In the genomic region with DNA sequence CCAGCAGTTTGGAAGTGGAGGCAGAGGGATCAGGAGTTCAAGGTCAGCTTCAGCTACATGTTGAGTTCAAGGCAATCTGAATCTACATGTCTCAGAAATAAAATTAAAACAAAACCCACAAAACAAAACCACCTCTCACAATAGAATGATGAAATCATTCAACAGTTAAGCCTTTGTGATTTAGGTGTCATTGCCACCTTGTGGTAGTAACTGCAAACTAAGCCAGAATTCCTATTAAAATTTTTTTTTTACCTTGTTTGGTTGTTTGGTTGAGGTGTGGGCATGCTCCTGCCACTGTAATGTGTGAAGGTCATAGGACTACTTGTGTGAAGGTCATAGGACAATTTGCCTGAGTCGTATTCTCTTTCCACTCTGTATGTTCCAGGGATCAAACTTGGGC, we compare ENCODE assay signal across 10 mouse cellular contexts. TPM values are rescaled to one million over a fixed set of nuclear protein-coding genes. Genes with fewer than 3 reads are reported as not detected.
DNase-seq lines count a peak whose midpoint lies in the region; ATAC-seq and TF ChIP-seq lines count a peak whose summit lies in the region.
"Had no signal": no experiment of that assay in that cellular context is flagged by ENCODE, and none has a peak within 500 bp of the region (broad histone marks: within the 10 kb centered on the region; RNA-seq: fewer than 3 reads in every experiment).

No protein-coding gene starts in this region.

- no peak overlapping the region for H3K27ac ChIP-seq in heart, embryonic 12.5 days (ENCODE audit: poor library complexity, severe bottlenecking)
- no peak overlapping the region for H3K27ac ChIP-seq in midbrain, postnatal 0 days (ENCODE audit: low read depth, low read length)
- no peak overlapping the region for H3K27ac ChIP-seq in midbrain, embryonic 10.5 days (replicated peaks)
- H3K27ac ChIP-seq: lung, embryonic 15.5 days had no signal

- no peaks in the 10 kb centered on the region for H3K27me3 ChIP-seq in heart, embryonic 12.5 days (replicated peaks)
- H3K27me3 ChIP-seq in midbrain, postnatal 0 days (ENCODE audit: insufficient read depth, low read length), result no peaks in the 10 kb centered on the region
- H3K27me3 ChIP-seq in midbrain, embryonic 10.5 days (ENCODE audit: low read depth, poor library complexity, severe bottlenecking), result no peaks in the 10 kb centered on the region
- H3K27me3 ChIP-seq: lung, embryonic 15.5 days had no signal

- no peaks in the 10 kb centered on the region for H3K36me3 ChIP-seq in heart, embryonic 12.5 days
- H3K36me3 ChIP-seq in midbrain, postnatal 0 days (ENCODE audit: insufficient read depth, low read length), result no peaks in the 10 kb centered on the region
- no peaks in the 10 kb centered on the region for H3K36me3 ChIP-seq in midbrain, embryonic 10.5 days
- H3K36me3 ChIP-seq: lung, embryonic 15.5 days had no signal

- H3K4me2 ChIP-seq in heart, embryonic 12.5 days, result no peak overlapping the region
- H3K4me2 ChIP-seq in midbrain, postnatal 0 days (ENCODE audit: low read depth, low read length, poor library complexity, severe bottlenecking), result no peak overlapping the region
- H3K4me2 ChIP-seq: lung, embryonic 15.5 days had no signal

- peak; percentile 78 for TF ChIP-seq CTCF in midbrain, postnatal 0 days (IDR thresholded peaks at IDR 0.05)

- H3K9ac ChIP-seq in heart, embryonic 12.5 days, result no peak overlapping the region
- no peak overlapping the region for H3K9ac ChIP-seq in midbrain, postnatal 0 days (replicated peaks; ENCODE audit: low read length, poor library complexity, severe bottlenecking)
- H3K9ac ChIP-seq: lung, embryonic 15.5 days had no signal

- WGBS in heart, embryonic 12.5 days, result 31% methylated on average over 1 of the region's 1 CpGs
- WGBS in midbrain, postnatal 0 days, result 56% methylated on average over 1 of the region's 1 CpGs
- 59% methylated on average over 1 of the region's 1 CpGs for WGBS in midbrain, embryonic 10.5 days

- peak; percentile 22 to 54 for DNase-seq in heart, adult 18-20 months
- DNase-seq in midbrain, postnatal 0 days (ENCODE audit: low spot score), result peak; percentile 67
- DNase-seq in midbrain, embryonic 10.5 days (ENCODE audit: low spot score), result no peak
- DNase-seq in embryo, embryonic 9.5 days (ENCODE audit: extremely low spot score), result peak; percentile 8
- DNase-seq in thymus, postnatal 25 days, result peak; percentile 6
- DNase-seq in adrenal gland, postnatal 4 days (ENCODE audit: low spot score in 2 of 2), result no peak
- no peak for DNase-seq in right cerebral cortex, postnatal 4 days

- no peak for ATAC-seq in heart, embryonic 12.5 days (ENCODE audit: insufficient number of reproducible peaks, low FRiP score)
- 0 out of 2 replicates have a peak, but pooled peaks have one; percentile 47 for ATAC-seq in midbrain, postnatal 0 days (ENCODE audit: low FRiP score)

- no peak overlapping the region for H3K4me3 ChIP-seq in heart, embryonic 12.5 days
- H3K4me3 ChIP-seq in midbrain, postnatal 0 days (ENCODE audit: low read depth, low read length), result no peak overlapping the region
- no peak overlapping the region for H3K4me3 ChIP-seq in midbrain, embryonic 10.5 days
- H3K4me3 ChIP-seq: lung, embryonic 15.5 days had no signal

- peaks cover 7% of the 10 kb centered on the region; the same call in 1 of the 2 replicates for H3K4me1 ChIP-seq in heart, embryonic 12.5 days (replicated peaks)
- H3K4me1 ChIP-seq in midbrain, postnatal 0 days (ENCODE audit: insufficient read depth, low read length), result no peaks in the 10 kb centered on the region
- H3K4me1 ChIP-seq in midbrain, embryonic 10.5 days, result no peaks in the 10 kb centered on the region

- H3K9me3 ChIP-seq in heart, embryonic 12.5 days (replicated peaks), result no peaks in the 10 kb centered on the region
- H3K9me3 ChIP-seq in midbrain, postnatal 0 days (ENCODE audit: low read length), result no peaks in the 10 kb centered on the region
- H3K9me3 ChIP-seq in midbrain, embryonic 10.5 days (replicated peaks), result no peaks in the 10 kb centered on the region
- H3K9me3 ChIP-seq: lung, embryonic 15.5 days had no signal

RNA-seq across cellular contexts. Expression of a gene that starts 13.6 kb away (rescaled TPM):
- total RNA-seq in heart, adult 18-20 months (2021), result not detected
- 8.9 and 10.4 TPM in 2 replicates for polyA plus RNA-seq in heart, embryonic 12.5 days (2016; fragmentation: Nextera tagmentation; extraction: Ambion mirVana)
- not detected in 2 replicates for total RNA-seq in midbrain, postnatal 0 days (2014; rRNA removed)
- not detected in 2 replicates for polyA plus RNA-seq in midbrain, postnatal 0 days (2015; fragmentation: Nextera tagmentation; extraction: Ambion mirVana)
- polyA plus RNA-seq in midbrain, embryonic 10.5 days (2016; fragmentation: Nextera tagmentation; extraction: Ambion mirVana), result not detected in 2 replicates
- 10 to 100 TPM; 14.6 to 17.7 TPM for total RNA-seq in adrenal gland, postnatal 4 days (2021)
- polyA plus RNA-seq: stomach, embryonic 14.5 days had no signal

RNA-seq across cellular contexts. Expression of a gene that starts 41.8 kb away (rescaled TPM):
- total RNA-seq in heart, adult 18-20 months (2021), result 100 to 1,000 TPM; 273 to 283 TPM
- 206 and 214 TPM in 2 replicates for polyA plus RNA-seq in heart, embryonic 12.5 days (2016; fragmentation: Nextera tagmentation; extraction: Ambion mirVana)
- total RNA-seq in midbrain, postnatal 0 days (2014; rRNA removed), result 92.3 and 114 TPM in 2 replicates
- polyA plus RNA-seq in midbrain, postnatal 0 days (2015; fragmentation: Nextera tagmentation; extraction: Ambion mirVana), result 163 and 170 TPM in 2 replicates
- 189 and 193 TPM in 2 replicates for polyA plus RNA-seq in midbrain, embryonic 10.5 days (2016; fragmentation: Nextera tagmentation; extraction: Ambion mirVana)
- total RNA-seq in adrenal gland, postnatal 4 days (2021), result 100 to 1,000 TPM; 225 to 228 TPM

RNA-seq across cellular contexts. Expression of a gene that starts 41.9 kb away (rescaled TPM):
- total RNA-seq in heart, adult 18-20 months (2021), result 10 to 100 TPM; 37.4 to 38.6 TPM
- polyA plus RNA-seq in heart, embryonic 12.5 days (2016; fragmentation: Nextera tagmentation; extraction: Ambion mirVana), result 76.2 and 79.4 TPM in 2 replicates
- 65.2 and 66.9 TPM in 2 replicates for total RNA-seq in midbrain, postnatal 0 days (2014; rRNA removed)
- polyA plus RNA-seq in midbrain, postnatal 0 days (2015; fragmentation: Nextera tagmentation; extraction: Ambion mirVana), result 131 and 137 TPM in 2 replicates
- polyA plus RNA-seq in midbrain, embryonic 10.5 days (2016; fragmentation: Nextera tagmentation; extraction: Ambion mirVana), result 99.4 and 118 TPM in 2 replicates
- total RNA-seq in adrenal gland, postnatal 4 days (2021), result 10 to 100 TPM; 69.0 to 76.8 TPM

RNA-seq across cellular contexts. Expression of a gene that starts 52.5 kb away (rescaled TPM):
- 10 to 100 TPM; 58.2 to 59.1 TPM for total RNA-seq in heart, adult 18-20 months (2021)
- 56.5 and 58.0 TPM in 2 replicates for polyA plus RNA-seq in heart, embryonic 12.5 days (2016; fragmentation: Nextera tagmentation; extraction: Ambion mirVana)
- total RNA-seq in midbrain, postnatal 0 days (2014; rRNA removed), result 10.0 and 11.0 TPM in 2 replicates
- polyA plus RNA-seq in midbrain, postnatal 0 days (2015; fragmentation: Nextera tagmentation; extraction: Ambion mirVana), result 5.7 and 5.8 TPM in 2 replicates
- polyA plus RNA-seq in midbrain, embryonic 10.5 days (2016; fragmentation: Nextera tagmentation; extraction: Ambion mirVana), result 18.3 and 18.4 TPM in 2 replicates
- 10 to 100 TPM; 90.1 to 98.1 TPM for total RNA-seq in adrenal gland, postnatal 4 days (2021)

Comparison
In these comparisons a context has a peak if more than half of its experiments do, and no peak if none do; other contexts are left out.
1. DNase-seq: peak in heart, adult 18-20 months (2 of 2), midbrain, postnatal 0 days (single experiment), embryo, embryonic 9.5 days (single experiment) and thymus, postnatal 25 days (single experiment); none in midbrain, embryonic 10.5 days (single experiment), adrenal gland, postnatal 4 days (0 of 2) and right cerebral cortex, postnatal 4 days (single experiment).
2. RNA of a gene that starts 13.6 kb away (total RNA-seq): 14.6 to 17.7 TPM in adrenal gland, postnatal 4 days; not detected in heart, adult 18-20 months and not detected in midbrain, postnatal 0 days; every median in the first group is over 10 times any median in the second.